Mouse (Mus musculus) heart, postnatal 10 days (tissue): Measurements from ENCODE around the gene Klhl29. TPM values are rescaled to one million over a fixed set of nuclear protein-coding genes. Genes with fewer than 3 reads are reported as not detected.
A peak's percentile ranks its signal among the peaks of the same experiment; 100 is the strongest.
"Not testable (repeated sequence)": the region's sequence is repeated elsewhere in the genome, so short reads cannot be mapped to it uniquely, and the experiment has no call there.

Source experiments
- DNase-seq, 2 experiments: peaks; one replicate each; pipeline ENCODE4 v3.0.0; 2021
- intact Hi-C: fragments of 180-260 bp; cut with DNase I; formaldehyde crosslinking; loops from one replicate; pipeline ENCODE4 v1.15.1; 2025
- total RNA-seq, 2 experiments: library from RNA; stranded (reverse); gene quantifications; 2 replicates each; pipeline ENCODE4 v1.2.3; 2021

The Klhl29 gene
- total RNA-seq, 2 experiments from 2014 or later: 0.96 to 1.1 TPM

- DNase-seq: no peak
- intact Hi-C loops: no loop called here
These were observed 11.4 kb downstream of the Klhl29 start for GRCm38 (mm10) chr12:5363961-5364634.

- intact Hi-C loops: no loop called here
- DNase-seq: peak; percentile 17 to 34
These were observed 16.4 kb downstream of the Klhl29 start for GRCm38 (mm10) chr12:5359065-5359464.

- intact Hi-C loops: no loop called here
- no peak for DNase-seq
These were observed 17.0 kb downstream of the Klhl29 start for GRCm38 (mm10) chr12:5358497-5358896.

- intact Hi-C loops: no loop called here
- DNase-seq: no peak
These were observed 22.1 kb downstream of the Klhl29 start for GRCm38 (mm10) chr12:5353416-5353815.

GRCm38 (mm10) chr12:5352771-5353170 lies 22.7 kb downstream of the Klhl29 start:
- DNase-seq: no peak
- intact Hi-C loops: no loop called here

GRCm38 (mm10) chr12:5350491-5351285 lies 24.8 kb downstream of the Klhl29 start:
- DNase-seq: peak in 1 of 2 experiments; percentile 3
- intact Hi-C loops: no loop called here

- intact Hi-C loops: no loop called here
- no peak for DNase-seq
These were observed 30.4 kb downstream of the Klhl29 start for GRCm38 (mm10) chr12:5345088-5345487.

GRCm38 (mm10) chr12:5344457-5344856 lies 31.0 kb downstream of the Klhl29 start:
- DNase-seq: not testable (repeated sequence)

GRCm38 (mm10) chr12:5340151-5340603 lies 35.3 kb downstream of the Klhl29 start:
- intact Hi-C loops: no loop called here
- DNase-seq: no peak

More at GRCm38 (mm10) chr12:5344457-5344856, 31.0 kb downstream of the Klhl29 start:
- intact Hi-C loops: not testable (repeated sequence)

- DNase-seq: peak; percentile 22 to 33
- intact Hi-C loops: no loop called here
These were observed 38.4 kb downstream of the Klhl29 start for GRCm38 (mm10) chr12:5336927-5337712.

GRCm38 (mm10) chr12:5336331-5336730 lies 39.2 kb downstream of the Klhl29 start:
- intact Hi-C loops: no loop called here
- DNase-seq: peak; percentile 7 to 9

- intact Hi-C loops: no loop called here
- no peak for DNase-seq
These were observed 40.5 kb downstream of the Klhl29 start for GRCm38 (mm10) chr12:5334956-5335355.

- intact Hi-C loops: no loop called here
These were observed 41.3 kb downstream of the Klhl29 start for GRCm38 (mm10) chr12:5334175-5334574.

GRCm38 (mm10) chr12:5331810-5332484 lies 43.5 kb downstream of the Klhl29 start:
- no peak for DNase-seq
- intact Hi-C loops: no loop called here

More at GRCm38 (mm10) chr12:5334175-5334574, 41.3 kb downstream of the Klhl29 start:
- DNase-seq: no peak

- intact Hi-C loops: no loop called here
- no peak for DNase-seq
These were observed 44.9 kb downstream of the Klhl29 start for GRCm38 (mm10) chr12:5330496-5331070.

GRCm38 (mm10) chr12:5322444-5323087 lies 52.9 kb downstream of the Klhl29 start:
- intact Hi-C loops: no loop called here
- DNase-seq: no peak

GRCm38 (mm10) chr12:5321017-5321416 lies 54.5 kb downstream of the Klhl29 start:
- intact Hi-C loops: no loop called here
- no peak for DNase-seq

- intact Hi-C loops: no loop called here
- DNase-seq: no peak
These were observed 56.0 kb downstream of the Klhl29 start for GRCm38 (mm10) chr12:5319359-5319973.

GRCm38 (mm10) chr12:5316029-5316567 lies 59.4 kb downstream of the Klhl29 start:
- no peak for DNase-seq
- intact Hi-C loops: no loop called here
